Mouse (Mus musculus) kidney, postnatal 0 days (tissue): ENCODE measurements at regions not wholly inside any gene's neighbourhood (a gene's known extent, or its start where the extent isn't known, plus 50 kb on each side); places are given as distances from the start of the nearest gene placed in this dataset. TPM values are rescaled to one million over a fixed set of nuclear protein-coding genes. Genes with fewer than 3 reads are reported as not detected.

Experiments
- ATAC-seq: fragments of 200-750 bp; cut with Nextera tagmentation; replicated peaks from 2 replicates; pipeline ENCODE4 v1.8.0; 2017; ENCODE audit warnings: low read depth, moderate number of reproducible peaks, moderate TSS enrichment, moderate library complexity; ENCODE audit not compliant: low FRiP score
- DNase-seq: peaks from one replicate; pipeline ENCODE4 v3.0.0-alpha.2; 2016; ENCODE audit warnings: low spot score
- H3K27ac ChIP-seq: fragments of 300-500 bp; sonication (generic); 2 replicates; pipeline ENCODE4 v1.5.1; 2014; ENCODE audit warnings: mild to moderate bottlenecking
- H3K27me3 ChIP-seq: fragments of 300-500 bp; sonication (generic); 2 replicates; pipeline ENCODE4 v1.6.1; 2014; ENCODE audit warnings: low read length, mixed read lengths; ENCODE audit not compliant: insufficient read depth
- H3K36me3 ChIP-seq: fragments of 300-500 bp; sonication (generic); 2 replicates; pipeline ENCODE4 v1.6.1; 2014; ENCODE audit warnings: low read length, mixed read lengths; ENCODE audit not compliant: insufficient read depth
- H3K4me1 ChIP-seq: fragments of 300-500 bp; sonication (generic); replicated peaks from 2 replicates; pipeline ENCODE4 v1.6.1; 2014; ENCODE audit warnings: antibody characterized with exemption, low read length, mixed read lengths; ENCODE audit not compliant: insufficient read depth
- H3K4me2 ChIP-seq: fragments of 300-500 bp; sonication (generic); 2 replicates; pipeline ENCODE4 v1.6.1; 2014; ENCODE audit warnings: mild to moderate bottlenecking, low read length, moderate library complexity, mixed read lengths
- H3K4me3 ChIP-seq: fragments of 300-500 bp; sonication (generic); replicated peaks from 2 replicates; pipeline ENCODE4 v1.5.1; 2014; ENCODE audit warnings: low read depth, low read length
- H3K9ac ChIP-seq: fragments of 300-500 bp; sonication (generic); 2 replicates; pipeline ENCODE4 v1.6.1; 2014; ENCODE audit warnings: low read depth, low read length
- H3K9me3 ChIP-seq: fragments of 300-500 bp; sonication (generic); replicated peaks from 2 replicates; pipeline ENCODE4 v1.6.1; 2016; ENCODE audit warnings: low read length, inconsistent platforms, mixed read lengths
- CTCF ChIP-seq: IDR thresholded peaks from 2 replicates; pipeline ENCODE4 v1.5.1; 2016; ENCODE audit warnings: antibody characterized with exemption, low read depth, mild to moderate bottlenecking, moderate library complexity
- WGBS: fragments of 180-500 bp; shearing (Covaris S2); extraction: QIAGEN DNeasy Blood & Tissue Kit; methylation state at CpG from one replicate; pipeline ENCODE4 v1.1.7; 2014; 5-methylcytosine and 5-hydroxymethylcytosine counted together
- microRNA-seq: library from miRNA; unstranded; fragments of <30 nt; microRNA quantifications from one replicate; pipeline ENCODE4, GENCODE M21; 2016

- no peaks in the 10 kb centered on the region for H3K36me3 ChIP-seq
- no peaks in the 10 kb centered on the region for H3K4me1 ChIP-seq
- ATAC-seq (no peak), DNase-seq (no peak)
- 86% methylated on average over 1 of the region's 1 CpGs for WGBS
- no peaks in the 10 kb centered on the region for H3K9me3 ChIP-seq
- no peaks in the 10 kb centered on the region for H3K27me3 ChIP-seq
- H3K27ac ChIP-seq, result no peak overlapping the region
- TF ChIP-seq CTCF, result no peak
- no peak overlapping the region for H3K4me2 ChIP-seq
- H3K4me3 ChIP-seq, result no peak overlapping the region
- H3K9ac ChIP-seq, result no peak overlapping the region
Observed at GRCm38 (mm10) chr1:67894749-67895293, 772.0 kb downstream of the Cps1 start.

GRCm38 (mm10) chr1:67935762-67936500 lies 813.1 kb downstream of the Cps1 start:
- DNase-seq (no peak), ATAC-seq (no peak)
- no peaks in the 10 kb centered on the region for H3K36me3 ChIP-seq
- H3K9ac ChIP-seq, result no peak overlapping the region
- no peaks in the 10 kb centered on the region for H3K9me3 ChIP-seq
- H3K27me3 ChIP-seq, result no peaks in the 10 kb centered on the region
- no peak overlapping the region for H3K27ac ChIP-seq
- WGBS, result 93% methylated on average over 3 of the region's 3 CpGs
- no peaks in the 10 kb centered on the region for H3K4me1 ChIP-seq
- H3K4me2 ChIP-seq, result no peak overlapping the region
- TF ChIP-seq CTCF, result no peak
- H3K4me3 ChIP-seq, result no peak overlapping the region

GRCm38 (mm10) chr1:67981386-67981785 lies 858.6 kb downstream of the Cps1 start:
- no peak for TF ChIP-seq CTCF
- H3K36me3 ChIP-seq, result no peaks in the 10 kb centered on the region
- H3K4me3 ChIP-seq, result no peak overlapping the region
- no peak overlapping the region for H3K27ac ChIP-seq
- no peaks in the 10 kb centered on the region for H3K27me3 ChIP-seq
- DNase-seq (no peak), ATAC-seq (no peak)
- no peak overlapping the region for H3K9ac ChIP-seq
- no peak overlapping the region for H3K4me2 ChIP-seq
- WGBS, result 84% methylated on average over 4 of the region's 4 CpGs
- no peaks in the 10 kb centered on the region for H3K9me3 ChIP-seq
- H3K4me1 ChIP-seq, result no peaks in the 10 kb centered on the region

Small RNA genes in the stretch of these regions (microRNA-seq; reads per million reads assigned to microRNA genes)
- gene Gm23189, result not detected
